Mouse (Mus musculus) erythroblast, embryonic 14.5 days (primary cell): ENCODE results near the gene Bptf.

Experiments
- GATA1 ChIP-seq: IDR thresholded peaks from 2 replicates; pipeline ENCODE4 v1.6.1; 2012; ENCODE audit warnings: low read length, inconsistent platforms, mixed read lengths
- TAL1 ChIP-seq: IDR thresholded peaks from 3 replicates; pipeline ENCODE4 v1.6.1; 2012; ENCODE audit warnings: low read length, inconsistent platforms, mixed read lengths

DNA sequence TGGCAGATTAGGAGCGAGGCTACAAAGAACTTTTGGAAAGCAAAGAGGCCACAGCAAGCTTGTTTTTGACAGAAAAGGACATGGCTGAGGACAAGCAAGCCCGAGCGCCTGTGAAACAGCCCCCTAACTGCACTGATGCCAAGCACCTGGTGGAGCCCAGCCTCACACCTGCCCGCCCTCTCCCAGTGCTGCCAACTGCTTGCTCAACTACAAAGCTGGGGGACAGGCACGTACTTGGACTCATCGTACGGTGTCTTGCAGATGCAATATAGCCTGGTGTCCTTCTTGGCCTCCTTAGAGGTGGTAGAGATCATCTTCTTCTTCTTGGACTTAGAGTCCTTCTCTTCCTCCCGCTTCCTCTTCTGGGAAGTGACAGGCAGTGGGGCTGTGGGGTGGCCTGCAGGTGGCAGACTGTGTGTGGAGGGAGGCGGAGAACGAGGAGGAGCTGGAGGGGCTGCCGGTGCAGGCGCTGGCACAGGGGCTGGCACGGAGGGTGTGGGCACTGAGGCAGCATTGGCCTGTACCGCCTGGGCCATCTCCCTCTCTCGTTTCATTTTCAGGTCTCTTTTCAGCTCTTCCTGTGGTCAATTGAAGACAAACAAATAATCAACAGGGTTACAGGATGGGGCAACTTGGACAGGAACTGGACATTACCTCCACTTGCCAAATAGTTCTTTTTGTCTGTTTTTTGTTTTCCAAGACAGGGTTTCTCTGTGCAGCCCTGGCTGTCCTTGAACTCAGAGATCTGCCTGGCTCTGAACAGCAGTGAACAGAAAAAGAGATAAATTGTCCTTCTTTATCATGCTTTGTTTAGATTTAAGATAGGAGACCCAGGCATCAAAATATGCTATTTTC is 84.9 kb downstream of the Bptf start:
- TF ChIP-seq GATA1: no peak
- no peak for TF ChIP-seq TAL1
